Mouse (Mus musculus): ENCODE measurements at regions not wholly inside any gene's neighbourhood (a gene's known extent, or its start where the extent isn't known, plus 50 kb on each side); places are given as distances from the start of the nearest gene placed in this dataset.

DNA sequence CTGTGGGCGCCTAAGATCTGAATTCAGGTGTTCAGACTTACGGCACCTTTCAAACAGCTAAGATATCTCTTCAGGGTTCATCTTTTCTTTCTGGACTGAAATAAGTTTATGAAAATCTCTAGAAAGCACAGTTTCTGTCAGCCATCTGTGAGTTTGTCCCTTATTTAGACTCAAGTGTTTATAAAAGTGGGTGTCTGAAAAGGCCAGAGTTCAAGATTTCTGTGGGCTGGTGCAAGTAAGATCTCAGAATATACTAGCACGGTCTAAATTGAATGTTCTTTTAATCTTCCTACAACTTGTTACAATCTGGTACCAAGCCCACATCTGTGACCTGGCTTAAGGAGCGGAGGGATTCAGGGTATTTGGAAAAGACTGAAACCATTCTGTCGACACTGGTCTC is 233.4 kb upstream of the Adgrl2 start:
- 90% methylated on average over 5 of the region's 5 CpGs for whole genome bisulfite sequencing
- H3K36me3 ChIP-seq: no peaks in the 10 kb centered on the region
- no peak overlapping the region for H3K27ac ChIP-seq (replicated peaks)
- peaks cover 17% of the 10 kb centered on the region for H3K27me3 ChIP-seq (ENCODE audit: low read depth, poor library complexity, severe bottlenecking)
- DNase-seq (ENCODE audit: low spot score): no peak
- no peak overlapping the region for H3K4me3 ChIP-seq
- no peaks in the 10 kb centered on the region for H3K9me3 ChIP-seq (replicated peaks)
- H3K4me1 ChIP-seq: peaks cover 17% of the 10 kb centered on the region

DNA sequence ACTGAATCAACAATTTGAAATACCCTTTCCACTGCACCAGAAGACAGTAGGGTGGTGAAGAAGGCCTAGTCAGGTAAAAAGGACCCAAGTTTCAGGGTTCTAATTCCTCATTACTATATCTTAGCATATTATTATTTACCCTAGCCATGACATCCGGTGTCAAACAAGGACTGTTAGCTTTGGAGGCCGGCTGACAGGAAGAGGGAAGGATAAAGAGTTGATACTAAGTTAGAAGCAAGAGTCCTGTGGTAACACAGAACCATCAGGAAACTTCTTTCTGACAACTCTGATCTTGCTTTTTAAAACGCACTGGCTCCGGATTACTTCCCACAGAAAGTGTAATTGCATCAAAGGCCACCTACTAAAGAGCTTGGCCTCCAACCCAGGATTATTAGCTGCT is 230.6 kb upstream of the Adgrl2 start:
- no peak overlapping the region for H3K27ac ChIP-seq (replicated peaks)
- H3K27me3 ChIP-seq (ENCODE audit: low read depth, poor library complexity, severe bottlenecking): peaks cover 24% of the 10 kb centered on the region
- 81% methylated on average over 4 of the region's 4 CpGs for WGBS
- no peaks in the 10 kb centered on the region for H3K9me3 ChIP-seq (replicated peaks)
- DNase-seq (ENCODE audit: low spot score): no peak
- no peak overlapping the region for H3K4me3 ChIP-seq
- H3K36me3 ChIP-seq: no peaks in the 10 kb centered on the region
- peaks cover 26% of the 10 kb centered on the region for H3K4me1 ChIP-seq

GRCm38 (mm10) chr3:149220304-149220951 is 230.1 kb upstream of the Adgrl2 start:
- H3K36me3 ChIP-seq: no peaks in the 10 kb centered on the region
- no peaks in the 10 kb centered on the region for H3K9me3 ChIP-seq (replicated peaks)
- peak; percentile 17 for DNase-seq (ENCODE audit: low spot score)
- H3K27me3 ChIP-seq (ENCODE audit: low read depth, poor library complexity, severe bottlenecking): peaks cover 24% of the 10 kb centered on the region
- H3K27ac ChIP-seq (replicated peaks): peak overlapping the region; percentile 52
- H3K4me1 ChIP-seq: peaks cover 31% of the 10 kb centered on the region
- WGBS: 42% methylated on average over 8 of the region's 8 CpGs
- H3K4me3 ChIP-seq: no peak overlapping the region

DNA sequence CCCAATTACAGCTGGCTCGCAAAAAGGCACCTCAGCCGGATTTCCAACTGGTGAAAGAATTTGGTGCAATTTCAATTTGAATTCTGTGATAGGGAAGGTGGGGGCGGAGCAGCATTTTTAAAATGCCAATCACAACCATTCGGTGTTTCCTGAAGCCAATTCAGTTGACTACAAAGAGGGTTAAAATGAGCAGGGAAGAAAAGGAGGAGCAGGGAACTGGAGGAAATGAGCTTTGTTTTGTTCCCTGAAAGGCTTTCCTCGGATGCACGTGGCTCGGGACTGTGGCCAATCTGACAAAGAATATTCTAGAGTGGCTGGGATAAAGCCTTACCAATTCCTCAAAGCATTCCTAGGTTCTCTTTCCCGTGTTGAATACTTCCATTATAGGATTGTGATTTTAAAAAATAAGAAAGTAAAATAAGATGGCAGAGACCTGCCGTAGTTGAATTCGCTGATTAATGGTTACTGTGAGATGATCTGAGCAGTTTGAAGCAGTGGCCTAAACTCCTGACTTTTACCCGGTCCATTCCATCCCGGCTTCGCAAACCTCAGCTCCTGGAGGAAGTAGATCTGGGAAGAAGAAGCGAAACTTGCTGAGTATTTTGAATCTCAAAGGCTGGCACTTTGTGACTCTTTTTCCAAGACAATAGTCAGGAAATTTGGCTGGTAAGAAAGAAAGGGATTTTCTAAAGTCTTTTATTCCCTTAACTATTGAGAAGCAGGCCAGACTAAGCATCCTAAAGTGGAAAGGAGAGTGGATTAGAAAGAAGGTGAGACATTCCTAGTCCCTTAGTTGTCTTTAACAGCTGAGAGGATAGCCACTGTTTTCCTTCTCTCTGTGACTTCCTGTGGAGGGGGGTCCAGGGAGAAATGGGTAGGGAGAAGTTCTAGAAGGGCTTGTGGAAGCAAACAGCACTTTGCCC is 229.3 kb upstream of the Adgrl2 start:
- H3K36me3 ChIP-seq: no peaks in the 10 kb centered on the region
- peak; percentile 17 for DNase-seq (ENCODE audit: low spot score)
- H3K27ac ChIP-seq (replicated peaks): peak overlapping the region; percentile 52
- H3K9me3 ChIP-seq (replicated peaks): no peaks in the 10 kb centered on the region
- no peak overlapping the region for H3K4me3 ChIP-seq
- WGBS: 31% methylated on average over 14 of the region's 14 CpGs
- peaks cover 24% of the 10 kb centered on the region for H3K27me3 ChIP-seq (ENCODE audit: low read depth, poor library complexity, severe bottlenecking)
- peaks cover 34% of the 10 kb centered on the region for H3K4me1 ChIP-seq

DNA sequence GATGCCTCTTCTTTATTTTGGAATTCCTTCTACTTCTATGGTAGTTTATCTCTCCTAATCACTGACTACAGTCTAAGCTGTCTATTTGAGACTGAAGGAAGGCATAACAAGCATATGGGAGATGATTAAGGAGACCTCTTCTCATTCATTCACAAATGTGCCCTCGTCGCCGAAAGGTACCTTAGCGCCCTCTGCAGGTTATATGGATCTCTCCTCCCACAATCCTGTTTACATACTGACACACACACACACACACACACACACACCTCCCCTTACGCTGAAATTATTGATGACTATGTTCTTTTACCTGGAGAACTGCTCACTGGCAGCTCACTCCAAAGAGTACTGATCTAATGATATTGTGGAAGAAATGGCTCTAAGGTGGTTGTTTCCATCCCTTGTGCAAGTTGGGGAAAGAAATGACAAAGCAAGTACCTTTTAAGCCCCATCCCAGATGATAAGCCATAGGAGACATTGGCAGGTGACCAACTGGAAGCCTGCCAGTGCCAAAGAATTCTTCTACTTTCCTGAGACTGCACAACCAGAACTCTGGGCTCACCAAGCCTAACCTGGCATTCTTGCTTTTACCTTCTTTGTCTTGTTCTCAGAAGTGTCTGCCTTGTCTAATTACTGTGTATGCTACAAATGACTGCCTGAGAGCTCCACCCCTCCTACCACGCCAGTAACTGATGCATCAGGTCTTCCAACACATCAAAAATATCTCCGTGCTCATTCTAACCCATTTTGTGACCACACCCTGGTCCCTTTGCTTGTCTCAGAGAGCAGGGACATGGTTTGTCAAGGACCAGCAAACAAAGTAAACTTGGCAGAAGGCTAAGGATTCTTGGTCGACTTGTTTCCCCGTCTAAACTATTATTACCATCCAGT is 227.8 kb upstream of the Adgrl2 start:
- WGBS: 92% methylated on average over 9 of the region's 9 CpGs
- DNase-seq (ENCODE audit: low spot score): no peak

DNA sequence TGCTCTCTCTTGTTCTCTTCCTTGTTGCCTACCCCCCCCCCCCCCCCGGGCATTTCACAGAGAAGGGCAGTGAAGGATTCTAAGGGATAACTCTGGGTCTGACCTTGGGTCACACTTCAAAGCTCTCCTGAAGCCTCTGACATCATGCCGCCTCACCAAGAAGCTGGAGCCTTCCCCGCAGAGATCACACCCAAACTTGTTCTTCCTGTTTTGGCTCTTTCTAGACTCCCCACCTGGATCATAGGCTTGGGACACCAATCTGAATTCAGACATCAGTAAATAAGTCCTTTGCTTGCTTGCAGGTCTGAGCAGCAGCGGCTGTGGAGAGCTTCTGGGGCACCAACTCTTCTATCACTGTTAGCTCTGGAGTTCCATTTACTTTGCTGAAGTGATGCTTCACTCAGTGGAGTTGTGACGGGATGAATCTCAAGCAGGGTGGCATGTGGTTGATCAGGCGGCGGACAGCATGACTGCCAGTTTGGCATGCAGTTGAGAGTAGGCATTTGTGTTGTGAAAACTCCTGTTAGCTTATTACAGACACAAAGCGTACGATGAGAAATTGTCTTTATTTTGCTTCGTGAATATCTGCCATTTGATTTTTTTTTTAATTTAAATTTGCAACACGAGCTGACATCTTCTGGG is 226.5 kb upstream of the Adgrl2 start:
- 73% methylated on average over 11 of the region's 11 CpGs for WGBS
- Histone ChIP-seq H3K27ac (replicated peaks) (no peak overlapping the region; the same call in 1 of the 2 replicates), H3K27me3 (ENCODE audit: low read depth, poor library complexity, severe bottlenecking) (peaks cover 24% of the 10 kb centered on the region), H3K36me3 (no peaks in the 10 kb centered on the region), H3K4me3 (no peak overlapping the region), H3K9me3 (replicated peaks) (no peaks in the 10 kb centered on the region), H3K4me1 (peaks cover 34% of the 10 kb centered on the region)
- no peak for DNase-seq (ENCODE audit: low spot score)

More for the DNA sequence above, 227.8 kb upstream of the Adgrl2 start:
- no peaks in the 10 kb centered on the region for H3K9me3 ChIP-seq (replicated peaks)
- no peaks in the 10 kb centered on the region for H3K36me3 ChIP-seq
- no peak overlapping the region for H3K4me3 ChIP-seq
- peaks cover 34% of the 10 kb centered on the region for H3K4me1 ChIP-seq
- H3K27ac ChIP-seq (replicated peaks): no peak overlapping the region
- peaks cover 24% of the 10 kb centered on the region for H3K27me3 ChIP-seq (ENCODE audit: low read depth, poor library complexity, severe bottlenecking)

- Histone ChIP-seq H3K36me3 (no peaks in the 10 kb centered on the region), H3K27me3 (ENCODE audit: low read depth, poor library complexity, severe bottlenecking) (peaks cover 18% of the 10 kb centered on the region), H3K9me3 (replicated peaks) (no peaks in the 10 kb centered on the region), H3K27ac (replicated peaks) (no peak overlapping the region), H3K4me3 (no peak overlapping the region), H3K4me1 (peaks cover 33% of the 10 kb centered on the region)
- DNase-seq (ENCODE audit: low spot score): no peak
- WGBS: 74% methylated on average over 2 of the region's 2 CpGs
Measured at GRCm38 (mm10) chr3:149215691-149216090, 225.3 kb upstream of the Adgrl2 start.

GRCm38 (mm10) chr3:149211909-149212308 is 221.6 kb upstream of the Adgrl2 start:
- DNase-seq (ENCODE audit: low spot score): no peak
- no peak overlapping the region for H3K4me3 ChIP-seq
- H3K9me3 ChIP-seq (replicated peaks): no peaks in the 10 kb centered on the region
- WGBS: 91% methylated on average over 7 of the region's 7 CpGs
- no peaks in the 10 kb centered on the region for H3K27me3 ChIP-seq (ENCODE audit: low read depth, poor library complexity, severe bottlenecking)
- H3K4me1 ChIP-seq: peaks cover 15% of the 10 kb centered on the region
- no peak overlapping the region for H3K27ac ChIP-seq (replicated peaks)
- H3K36me3 ChIP-seq: no peaks in the 10 kb centered on the region

- no peaks in the 10 kb centered on the region for H3K9me3 ChIP-seq (replicated peaks)
- peaks cover 6% of the 10 kb centered on the region for H3K4me1 ChIP-seq
- no peak overlapping the region for H3K27ac ChIP-seq (replicated peaks)
- no peaks in the 10 kb centered on the region for H3K27me3 ChIP-seq (ENCODE audit: low read depth, poor library complexity, severe bottlenecking)
- no peaks in the 10 kb centered on the region for H3K36me3 ChIP-seq
- DNase-seq (ENCODE audit: low spot score): no peak
- 84% methylated on average over 2 of the region's 2 CpGs for WGBS
- no peak overlapping the region for H3K4me3 ChIP-seq
Measured at GRCm38 (mm10) chr3:149209260-149209659, 218.9 kb upstream of the Adgrl2 start.

- no peaks in the 10 kb centered on the region for H3K36me3 ChIP-seq
- H3K4me3 ChIP-seq: no peak overlapping the region
- no peak for DNase-seq (ENCODE audit: low spot score)
- no peak overlapping the region for H3K27ac ChIP-seq (replicated peaks)
- peaks cover 6% of the 10 kb centered on the region; the same call in 1 of the 2 replicates for H3K4me1 ChIP-seq
- H3K27me3 ChIP-seq (ENCODE audit: low read depth, poor library complexity, severe bottlenecking): no peaks in the 10 kb centered on the region
- WGBS: 85% methylated on average over 5 of the region's 5 CpGs
- no peaks in the 10 kb centered on the region for H3K9me3 ChIP-seq (replicated peaks)
Measured at GRCm38 (mm10) chr3:149203451-149203850, 213.1 kb upstream of the Adgrl2 start.

DNA sequence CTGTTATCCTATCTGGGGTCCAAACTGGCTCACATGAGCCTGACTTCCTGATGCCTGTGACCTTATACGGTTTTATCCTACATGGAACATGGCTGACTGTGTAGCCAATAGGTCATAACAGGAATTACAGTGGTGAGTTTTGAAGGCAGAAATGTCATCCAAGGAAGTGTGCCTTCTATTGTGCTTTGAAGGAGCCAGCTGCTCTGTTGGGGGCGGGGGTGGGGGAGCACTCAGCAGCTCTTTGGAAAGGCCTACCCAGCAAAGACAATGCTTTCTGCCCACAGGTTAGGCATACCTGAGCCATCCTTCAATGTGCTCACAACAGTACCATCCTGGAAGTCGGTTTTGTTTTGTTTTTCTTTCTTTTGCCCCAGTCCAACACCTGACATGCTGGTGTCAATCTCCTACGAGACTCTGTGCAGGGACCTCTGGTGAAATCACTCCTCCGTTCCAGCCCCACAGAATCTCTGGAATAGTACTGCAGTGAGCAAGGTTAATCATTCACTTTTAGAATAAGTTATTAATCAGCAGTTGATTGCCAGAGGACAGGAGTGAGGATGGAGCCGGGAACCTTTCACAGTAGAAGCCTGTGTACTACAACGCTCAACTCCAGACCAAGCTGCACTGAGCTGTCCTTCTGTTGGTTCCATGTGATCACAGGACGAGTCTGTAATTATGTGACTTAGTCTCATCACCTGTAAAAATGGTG is 206.3 kb upstream of the Adgrl2 start:
- WGBS: 89% methylated on average over 8 of the region's 8 CpGs
- H3K9me3 ChIP-seq (replicated peaks): no peaks in the 10 kb centered on the region

More for the DNA sequence above, 206.3 kb upstream of the Adgrl2 start:
- no peaks in the 10 kb centered on the region for H3K4me1 ChIP-seq
- H3K27me3 ChIP-seq (ENCODE audit: low read depth, poor library complexity, severe bottlenecking): no peaks in the 10 kb centered on the region
- no peak overlapping the region for H3K27ac ChIP-seq (replicated peaks)
- no peak overlapping the region for H3K4me3 ChIP-seq
- DNase-seq (ENCODE audit: low spot score): no peak
- no peaks in the 10 kb centered on the region for H3K36me3 ChIP-seq
